Mouse (Mus musculus) urinary bladder, adult 2 months (tissue): ENCODE data around the gene Tmem203. TPM values are rescaled to one million over a fixed set of nuclear protein-coding genes. Genes with fewer than 3 reads are reported as not detected.
A peak's percentile ranks its signal among the peaks of the same experiment; 100 is the strongest.

Source experiments
- DNase-seq: peaks from one replicate; pipeline ENCODE4 v3.0.0; 2022; ENCODE audit warnings: low spot score
- polyA plus RNA-seq: library from polyadenylated mRNA; depleted of rRNA; stranded (reverse); fragments of >200 nt; gene quantifications from 2 replicates; pipeline ENCODE4 v1.2.3, GENCODE M21; 2012

Gene Tmem203
- polyA plus RNA-seq, 1 experiment = 34.2 TPM

DNA sequence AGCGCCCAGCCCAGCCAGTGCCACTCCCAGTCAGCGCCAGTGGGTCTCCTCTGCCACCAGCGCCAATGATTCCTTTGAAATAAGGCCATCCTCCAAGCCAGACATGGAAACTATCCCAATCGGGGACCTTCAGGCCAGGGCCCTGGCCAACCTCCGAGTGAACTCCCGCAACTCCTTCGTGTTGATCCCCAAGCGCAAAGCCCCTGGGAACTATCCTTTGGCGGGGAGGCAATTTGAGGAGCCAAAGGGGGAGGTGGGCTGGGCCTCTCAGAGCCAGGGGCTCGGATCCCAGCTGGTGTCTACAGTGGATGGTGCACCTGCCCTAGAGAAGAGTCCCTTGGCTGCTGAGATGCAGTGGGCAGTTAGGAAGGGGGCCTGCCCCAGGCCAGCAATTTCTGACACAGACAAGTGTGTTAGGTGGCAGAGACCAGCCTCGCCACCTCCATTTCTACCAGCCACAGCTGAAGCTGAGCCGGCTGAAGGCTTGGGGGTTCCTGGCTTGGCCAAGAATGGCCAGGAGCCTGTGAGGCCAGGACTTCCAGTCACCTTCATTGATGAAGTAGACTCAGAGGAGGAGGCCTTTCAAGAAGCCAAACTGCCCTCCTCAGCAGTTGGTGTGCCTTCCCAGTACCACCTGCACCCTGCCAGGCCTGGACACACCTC lies 8.5 kb downstream of the Tmem203 start:
- no peak for DNase-seq

DNA sequence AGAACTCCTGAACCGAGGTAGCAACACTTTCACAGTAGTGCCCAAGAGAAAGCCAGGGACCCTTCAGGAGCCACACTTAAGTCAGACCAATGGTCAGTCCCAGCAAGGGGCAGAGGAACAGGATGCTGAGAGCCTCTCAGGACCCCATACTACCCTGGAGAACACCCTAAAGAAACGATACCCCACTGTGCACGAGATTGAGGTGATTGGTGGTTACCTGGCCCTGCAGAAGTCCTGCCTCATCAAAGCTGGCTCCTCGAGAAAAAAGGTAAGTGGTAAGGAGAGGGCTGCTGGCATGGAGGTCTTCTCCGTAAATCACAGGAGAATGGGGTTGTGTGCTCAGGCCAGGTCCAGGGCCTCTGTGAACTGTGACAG lies 9.0 kb downstream of the Tmem203 start:
- no peak for DNase-seq

DNA sequence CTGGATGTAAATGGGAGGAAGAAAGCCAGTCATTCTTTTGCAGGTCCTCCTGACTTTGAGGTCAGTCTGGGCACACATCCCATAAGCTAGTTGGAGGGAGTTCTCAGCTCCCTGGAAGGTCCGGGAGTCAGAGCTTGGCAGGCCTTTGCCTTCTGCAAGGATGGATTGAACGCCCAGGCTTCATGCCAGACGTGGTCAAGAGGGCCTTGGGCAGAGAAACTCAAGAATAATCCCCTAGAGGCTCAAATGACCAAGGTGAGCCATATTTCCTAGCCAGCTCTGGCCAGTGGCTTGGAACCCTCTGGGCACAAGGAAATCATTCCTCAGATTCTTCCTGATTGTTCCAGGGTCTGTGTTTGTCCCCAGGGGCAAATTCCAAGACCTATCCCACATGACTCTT lies 9.6 kb downstream of the Tmem203 start:
- no peak for DNase-seq

DNA sequence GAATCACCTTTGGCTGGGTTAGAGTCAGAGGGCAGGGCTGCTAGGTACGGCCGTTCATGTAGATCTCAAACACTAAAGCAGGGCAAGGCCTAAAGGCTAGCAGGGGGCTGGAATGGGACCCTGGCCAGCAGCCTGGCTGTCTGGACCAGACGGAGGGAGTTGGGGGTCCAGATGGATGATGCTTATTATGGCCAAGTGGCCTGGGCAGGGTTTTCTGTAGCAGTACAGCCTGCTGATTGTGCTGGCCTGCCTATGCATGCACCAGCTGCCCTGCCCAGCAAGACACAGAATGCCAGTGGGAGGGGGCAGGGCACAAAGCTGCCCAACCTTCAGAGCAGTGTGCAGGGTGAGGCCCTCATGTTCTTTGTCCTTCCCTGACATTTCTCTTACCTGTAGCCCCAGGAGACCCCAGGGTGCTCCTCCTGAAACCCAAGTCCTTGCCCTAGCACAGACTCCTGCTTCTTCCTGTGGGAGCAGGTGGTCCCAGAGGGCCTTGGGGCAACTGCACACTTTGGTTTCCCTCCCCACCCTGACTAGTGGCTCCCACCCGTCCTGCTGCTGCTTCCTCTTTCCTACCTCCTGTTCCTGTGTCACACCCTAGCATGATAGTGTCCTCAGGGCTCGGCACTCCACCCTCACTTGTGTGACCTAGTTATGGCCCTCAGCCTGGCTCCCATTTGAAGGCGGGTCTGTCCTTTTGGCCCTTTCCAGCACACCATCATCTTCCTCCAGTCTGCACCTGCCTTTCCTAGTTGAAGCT lies 10.8 kb downstream of the Tmem203 start:
- peak; percentile 48 for DNase-seq

DNA sequence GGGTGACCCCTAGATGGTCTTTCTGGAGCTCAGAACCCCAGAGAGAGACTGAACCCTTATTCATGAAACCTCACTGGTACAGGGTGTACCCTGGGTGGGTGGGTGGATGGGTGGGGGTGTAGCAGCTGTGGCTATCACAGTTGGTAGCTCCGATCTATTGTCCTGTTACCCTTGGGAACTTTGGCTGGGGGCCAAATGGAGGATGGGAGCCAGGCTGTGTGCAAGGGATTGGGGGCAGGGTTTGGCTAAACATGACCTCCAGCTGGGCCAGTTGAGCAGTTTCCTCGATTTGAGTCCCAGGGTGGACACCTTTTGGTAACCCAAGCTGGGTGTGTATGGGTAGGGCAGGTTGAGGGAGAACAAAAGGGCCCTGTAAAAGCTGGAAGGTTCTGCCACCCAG lies 11.5 kb downstream of the Tmem203 start:
- DNase-seq = peak; percentile 36

DNA sequence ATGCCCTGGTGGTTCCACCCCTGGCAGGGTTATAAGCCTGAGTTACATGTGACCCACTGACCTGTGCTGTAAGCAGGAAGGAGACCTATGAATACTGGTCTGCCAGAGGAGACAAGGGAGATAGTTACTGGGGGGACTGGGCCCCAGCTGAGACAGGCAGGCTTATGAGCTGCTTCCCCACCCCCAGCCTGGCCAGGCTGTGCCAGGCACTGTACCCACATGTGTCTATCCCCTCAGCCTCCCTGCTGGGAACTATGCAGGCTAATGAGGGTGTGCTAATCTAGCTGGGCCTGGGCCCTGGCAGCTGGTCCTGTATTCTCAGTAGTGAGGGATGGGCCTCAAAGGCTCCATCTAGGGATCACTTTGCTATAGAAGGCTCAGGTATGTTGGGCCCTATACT lies 12.0 kb downstream of the Tmem203 start:
- DNase-seq = no peak

DNA sequence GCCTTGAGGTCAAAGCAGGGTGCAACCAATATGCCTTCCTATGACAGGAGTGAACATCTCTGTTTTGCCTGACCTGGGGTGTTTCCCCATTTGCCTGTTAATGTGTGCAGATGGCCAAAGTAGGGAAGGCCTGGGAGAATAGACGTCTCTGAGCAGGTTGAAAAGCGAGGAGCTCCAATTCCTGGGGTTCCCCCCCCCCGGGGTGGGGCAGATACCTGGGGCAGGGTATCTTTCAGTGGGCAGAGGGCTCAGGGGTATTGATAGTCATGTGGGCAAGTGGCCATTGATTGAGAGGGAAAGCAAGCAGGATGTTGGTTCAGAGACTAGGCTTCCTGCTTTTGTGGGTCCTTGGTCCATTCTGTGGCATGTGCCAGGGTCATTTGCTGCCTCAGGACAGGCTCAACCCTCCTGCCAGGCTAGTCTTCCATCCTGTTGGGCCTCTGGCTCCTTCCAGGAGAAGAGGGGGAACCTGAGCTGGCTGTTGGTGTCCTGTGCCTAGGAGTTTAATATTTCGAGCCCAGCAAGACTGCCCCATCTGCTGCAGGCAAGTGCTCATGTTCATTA lies 12.6 kb downstream of the Tmem203 start:
- no peak for DNase-seq

DNA sequence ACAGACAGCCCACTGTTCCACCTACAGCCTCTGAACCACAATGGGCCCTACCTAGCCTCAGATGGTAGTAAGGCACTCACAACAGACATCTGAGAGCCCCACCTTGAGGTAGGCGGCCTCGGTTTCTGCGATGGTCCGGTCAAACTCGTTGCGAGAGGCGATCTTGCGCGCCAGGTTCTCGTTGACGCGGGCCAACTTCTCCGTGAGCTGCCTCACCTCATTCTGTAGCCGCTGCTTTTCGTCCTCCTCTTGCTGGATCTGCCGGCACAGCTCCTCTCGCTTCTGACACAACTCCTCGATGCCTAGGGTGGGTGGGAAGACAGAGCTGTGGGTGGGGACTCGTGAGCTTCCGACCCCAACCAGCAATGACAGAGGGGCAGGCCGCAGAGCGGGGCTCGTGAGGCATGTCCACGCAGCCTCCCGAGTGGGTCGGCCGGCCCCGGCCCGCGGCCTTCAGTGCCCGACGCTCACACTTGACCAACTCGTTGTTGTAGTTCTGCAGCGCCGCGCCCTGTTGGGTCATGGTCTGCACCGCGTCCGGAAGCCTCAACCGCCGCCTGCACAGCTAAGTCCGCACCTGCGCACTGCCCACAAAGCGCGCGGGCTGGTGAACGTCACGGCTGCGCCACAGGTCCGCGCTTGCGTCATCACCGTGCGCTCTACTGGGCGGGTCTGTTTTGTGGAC lies 16.7 kb downstream of the Tmem203 start, which contains the start of the genes Ssna1 and Anapc2:
Ssna1 (minus strand) TSS at position 612 of the 685 bp plus-strand sequence.
Anapc2 (plus strand) TSS at position 652 of the 685 bp plus-strand sequence.
- DNase-seq = peak; percentile 97

DNA sequence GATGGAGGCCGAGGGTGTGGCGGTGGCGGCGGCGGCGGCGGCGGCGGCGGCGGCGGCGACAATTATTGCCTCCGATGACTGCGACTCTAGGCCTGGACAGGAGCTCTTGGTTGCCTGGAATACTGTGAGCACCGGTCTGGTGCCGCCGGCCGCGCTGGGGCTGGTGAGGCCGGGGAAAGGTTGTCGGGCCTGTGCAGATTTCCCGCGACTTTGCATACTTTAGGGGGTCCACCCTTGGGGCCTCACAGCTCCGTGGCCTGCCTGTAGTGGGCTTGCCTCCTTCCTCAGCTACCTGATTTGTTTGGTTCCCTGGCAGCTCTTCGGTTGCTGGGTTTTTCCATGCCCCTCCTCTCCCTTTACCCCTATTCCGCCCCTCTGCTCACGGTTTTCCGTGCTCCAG lies 17.3 kb downstream of the Tmem203 start:
- no peak for DNase-seq

DNA sequence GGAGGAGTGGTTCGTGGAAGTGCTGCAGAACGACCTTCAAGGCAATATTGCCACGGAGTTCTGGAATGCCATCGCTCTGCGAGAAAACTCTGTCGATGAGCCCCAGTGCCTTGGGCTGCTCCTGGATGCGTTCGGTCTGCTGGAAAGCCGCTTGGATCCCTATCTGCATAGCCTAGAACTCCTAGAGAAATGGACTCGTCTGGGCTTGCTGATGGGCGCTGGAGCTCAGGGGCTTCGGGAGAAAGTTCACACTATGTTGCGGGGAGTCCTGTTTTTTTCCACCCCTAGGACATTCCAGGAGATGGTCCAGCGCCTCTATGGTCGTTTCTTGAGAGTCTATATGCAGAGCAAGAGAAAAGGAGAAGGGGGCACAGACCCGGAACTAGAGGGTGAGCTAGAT lies 17.8 kb downstream of the Tmem203 start:
- DNase-seq = no peak

DNA sequence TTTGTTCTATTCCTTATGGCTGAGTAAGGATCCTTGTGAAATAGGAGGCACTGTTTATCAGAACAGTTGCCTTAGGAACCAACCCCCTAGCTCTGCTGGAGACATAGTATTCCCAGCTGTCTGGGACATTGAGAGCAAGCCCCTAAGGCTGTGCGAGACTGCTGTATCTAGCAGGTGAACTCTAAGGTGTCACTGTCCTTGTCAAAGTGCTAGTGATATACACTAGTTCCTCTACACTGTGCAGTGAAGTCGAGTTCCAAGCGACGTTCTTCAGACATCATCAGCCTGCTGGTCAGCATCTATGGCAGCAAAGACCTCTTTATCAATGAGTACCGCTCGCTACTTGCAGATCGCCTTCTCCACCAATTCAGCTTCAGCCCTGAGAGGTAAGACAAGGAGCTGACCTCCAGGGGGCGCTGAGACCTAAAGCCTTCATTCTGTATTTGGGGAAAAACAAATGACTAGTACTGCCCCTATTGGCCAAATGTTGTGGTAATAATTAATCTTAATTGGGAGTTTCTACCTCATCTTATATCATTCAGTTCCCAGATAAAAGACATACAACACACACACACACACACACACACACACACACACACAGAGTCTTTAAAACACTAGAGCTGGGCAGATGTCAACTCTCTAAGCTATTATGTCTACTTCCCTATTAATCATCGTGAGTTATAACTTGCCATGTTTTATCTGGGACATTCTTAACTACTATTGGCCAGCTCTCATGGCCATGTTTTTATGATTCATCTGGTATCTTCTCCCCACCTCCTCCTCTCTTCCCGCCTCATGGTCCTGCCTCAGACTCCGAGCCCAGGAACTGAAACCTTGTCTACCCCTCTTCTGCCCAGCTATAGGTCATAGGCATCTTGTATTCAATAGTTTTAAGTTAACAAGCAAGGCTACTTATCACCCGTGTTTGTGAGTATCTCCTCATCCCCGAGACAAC lies 24.0 kb downstream of the Tmem203 start:
- peak; percentile 62 for DNase-seq

DNA sequence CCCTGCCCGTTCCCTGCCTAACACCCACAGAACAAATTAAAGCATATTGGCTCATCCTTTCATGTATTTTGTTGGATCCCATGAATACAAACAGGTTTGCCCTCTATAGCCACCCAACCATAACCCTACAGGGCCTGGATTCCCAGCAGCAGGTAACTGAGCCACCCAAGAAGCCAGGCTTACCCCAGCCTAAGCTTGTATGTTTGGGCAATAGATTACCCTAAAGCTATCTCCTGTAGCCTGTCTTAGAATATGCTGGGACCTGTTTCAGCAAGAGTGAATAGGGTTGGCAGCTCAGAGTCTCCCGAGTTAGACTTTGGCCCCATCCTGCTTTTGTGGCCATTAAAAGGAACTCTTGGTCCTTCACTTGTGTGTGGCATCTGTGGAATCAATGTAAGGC lies 30.3 kb downstream of the Tmem203 start:
- DNase-seq = no peak

DNA sequence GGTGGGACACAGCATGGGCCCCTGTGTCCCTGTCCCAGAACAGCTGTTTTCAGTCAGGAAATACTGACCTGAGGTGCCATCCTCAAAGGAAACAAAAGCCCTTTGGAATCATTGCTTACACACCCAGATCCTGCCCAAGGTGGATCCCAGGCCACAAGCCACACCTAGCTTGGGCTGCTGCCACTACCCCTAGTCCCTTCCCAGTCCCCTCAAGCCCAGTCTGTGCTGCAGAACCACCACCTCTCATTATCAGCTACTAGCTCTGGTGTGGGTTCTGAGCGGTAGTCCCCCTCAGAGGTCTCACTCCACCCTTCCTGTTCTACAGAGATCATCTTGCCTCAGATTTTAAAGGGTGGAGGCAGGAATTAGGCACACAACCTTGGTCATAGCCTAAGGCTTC lies 31.1 kb downstream of the Tmem203 start:
- no peak for DNase-seq

DNA sequence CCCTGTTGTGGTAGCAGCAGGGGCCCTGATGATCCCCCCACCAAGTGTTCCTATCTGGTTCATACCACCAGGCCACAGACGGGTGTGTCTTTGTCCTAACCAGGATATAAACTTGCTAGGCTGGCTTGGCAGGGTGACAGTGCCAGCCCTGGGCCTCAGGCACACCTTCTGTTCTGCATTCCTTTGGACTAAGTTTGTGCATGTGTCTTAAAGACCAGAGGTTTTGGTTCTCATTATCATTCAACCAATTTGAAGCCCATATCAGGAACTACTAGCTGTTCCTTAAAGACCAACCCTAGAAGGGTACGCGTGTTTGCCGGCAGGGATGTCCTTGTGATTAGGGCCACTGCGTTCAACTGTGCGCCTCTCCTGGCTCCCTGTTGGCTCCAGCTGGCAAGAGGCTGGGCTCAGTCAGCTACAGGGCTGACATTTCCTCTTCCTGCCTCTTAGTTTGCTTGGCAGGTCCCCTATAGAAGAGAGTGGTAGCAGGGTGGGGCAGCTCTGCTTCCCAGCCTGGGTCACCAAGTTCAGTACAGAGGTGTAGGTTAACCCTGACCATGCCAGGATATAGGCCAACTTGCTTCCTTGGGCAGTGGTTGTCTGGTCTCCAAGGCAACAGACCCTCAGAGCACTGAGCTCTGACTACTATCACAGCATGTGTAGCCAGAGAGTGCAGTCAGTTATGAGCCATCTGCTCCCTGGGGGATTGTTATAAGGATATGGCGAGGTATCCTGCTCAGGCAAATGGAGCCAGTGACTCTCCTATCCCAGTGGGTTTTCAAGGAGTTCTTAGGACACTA lies 31.8 kb downstream of the Tmem203 start:
- DNase-seq = no peak

DNA sequence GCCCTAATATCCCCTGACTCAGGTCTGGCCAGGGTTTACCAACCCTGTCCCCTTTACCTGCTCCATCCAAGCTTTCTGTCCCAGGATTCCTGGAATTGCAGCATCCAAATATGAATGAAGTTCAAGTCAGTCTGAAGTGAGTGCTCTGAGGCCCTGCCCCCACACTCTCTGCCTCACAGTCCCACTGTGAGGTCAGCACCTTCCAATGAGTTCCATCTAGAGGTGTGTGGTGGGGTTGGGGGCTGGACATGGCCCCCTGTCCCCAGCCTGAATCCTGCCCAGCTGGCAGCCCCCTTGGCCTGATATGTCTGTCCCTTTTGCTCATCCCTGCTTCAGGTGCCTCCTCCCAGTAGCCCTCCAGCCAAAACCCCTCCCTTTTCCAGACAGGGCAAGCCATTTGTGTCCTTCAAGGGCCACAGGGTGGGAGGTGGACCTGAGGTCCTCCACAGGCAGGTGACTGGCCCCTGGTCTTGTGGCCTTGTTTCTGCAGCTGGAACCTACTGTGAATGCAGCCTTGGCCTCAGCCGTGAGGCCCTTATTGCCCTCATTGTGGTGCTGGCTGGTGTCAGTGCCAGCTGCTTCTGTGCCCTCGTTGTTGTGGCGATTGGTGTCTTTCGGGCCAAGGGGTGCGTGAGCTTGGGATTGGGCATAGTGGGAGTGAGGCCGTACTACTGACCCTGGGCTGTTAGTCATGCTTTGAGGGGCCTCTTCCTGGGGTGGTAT lies 32.8 kb downstream of the Tmem203 start, which contains the start of gene Tmem210:
Tmem210 (plus strand) TSS at position 219 of the 723 bp plus-strand sequence.
- DNase-seq = no peak

DNA sequence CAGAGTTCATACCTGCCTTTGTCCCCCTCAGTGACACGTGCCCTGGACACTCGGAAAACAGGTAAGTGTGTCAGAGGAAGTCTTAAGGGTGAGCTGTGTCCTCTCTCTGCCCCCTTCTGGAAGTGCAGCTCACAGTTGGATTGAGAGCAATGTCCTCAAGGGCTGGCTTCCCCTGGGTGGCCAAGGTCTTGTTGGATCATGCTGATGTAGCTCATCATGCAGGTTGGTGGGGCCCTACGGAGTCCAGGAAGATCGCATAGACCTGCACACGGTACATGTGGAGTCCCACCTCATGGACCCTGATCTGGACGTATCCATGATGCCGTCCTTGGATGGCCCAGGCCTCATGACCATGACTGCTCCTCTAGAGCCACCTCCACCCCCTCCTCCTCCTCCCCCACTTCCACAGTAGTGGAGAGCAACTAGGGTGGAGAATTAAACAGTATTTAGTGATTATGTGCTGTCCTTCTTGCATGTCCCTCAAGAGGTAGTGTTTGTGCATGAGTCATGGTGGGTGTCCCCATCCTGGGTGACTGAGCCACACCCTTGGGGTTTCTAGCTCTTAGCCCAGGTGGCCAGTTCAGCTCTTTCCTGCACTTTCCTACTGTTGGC lies 33.6 kb downstream of the Tmem203 start:
- DNase-seq = no peak

DNA sequence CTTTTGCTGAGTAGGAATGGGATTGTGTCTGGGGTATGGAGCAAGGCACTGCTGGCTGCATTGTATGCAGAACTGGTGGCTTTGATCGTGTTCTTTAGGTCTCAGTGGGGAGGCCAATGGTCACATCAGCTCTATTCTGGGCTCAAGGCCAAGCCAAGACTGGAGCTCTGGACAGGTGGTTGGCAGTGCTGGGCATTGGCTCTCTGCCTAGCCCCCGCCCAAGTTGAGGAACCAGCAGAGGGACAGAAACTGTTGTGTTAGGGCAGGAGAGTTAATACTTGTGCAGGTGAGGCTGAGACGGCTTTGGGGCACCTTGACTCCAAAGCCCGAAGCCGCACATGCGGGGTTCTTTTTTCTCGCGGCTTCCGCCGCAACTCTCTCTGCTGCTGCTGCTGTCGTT lies 34.4 kb downstream of the Tmem203 start, which contains the start of gene Lrrc26:
Lrrc26 (plus strand) TSS at position 265 of the 400 bp plus-strand sequence.
- no peak for DNase-seq

DNA sequence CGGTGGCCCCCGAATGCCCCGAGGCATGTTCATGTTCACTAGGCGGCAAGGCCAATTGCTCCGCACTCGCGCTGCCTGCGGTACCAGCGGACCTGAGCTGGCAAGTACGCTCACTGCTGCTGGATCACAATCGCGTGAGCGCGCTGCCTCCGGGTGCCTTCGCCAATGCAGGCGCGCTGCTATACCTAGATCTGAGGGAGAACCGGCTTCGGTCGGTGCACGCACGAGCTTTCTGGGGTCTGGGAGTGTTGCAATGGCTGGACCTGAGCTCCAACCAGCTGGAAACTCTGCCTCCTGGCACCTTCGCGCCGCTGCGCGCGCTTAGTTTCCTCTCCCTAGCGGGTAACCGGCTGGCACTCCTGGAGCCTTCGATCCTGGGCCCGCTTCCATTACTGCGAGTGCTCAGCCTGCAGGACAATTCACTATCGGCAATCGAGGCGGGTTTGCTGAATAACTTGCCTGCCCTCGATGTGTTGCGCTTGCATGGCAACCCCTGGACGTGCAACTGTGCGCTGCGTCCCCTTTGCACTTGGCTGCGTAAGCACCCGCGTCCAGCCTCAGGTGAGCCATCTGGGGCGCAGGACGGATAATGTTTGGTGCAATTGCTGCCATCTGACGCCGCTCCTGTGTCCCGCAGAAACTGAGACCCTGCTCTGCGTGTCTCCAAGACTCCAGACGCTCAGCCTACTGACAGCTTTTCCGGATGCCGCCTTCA lies 35.0 kb downstream of the Tmem203 start:
- no peak for DNase-seq

DNA sequence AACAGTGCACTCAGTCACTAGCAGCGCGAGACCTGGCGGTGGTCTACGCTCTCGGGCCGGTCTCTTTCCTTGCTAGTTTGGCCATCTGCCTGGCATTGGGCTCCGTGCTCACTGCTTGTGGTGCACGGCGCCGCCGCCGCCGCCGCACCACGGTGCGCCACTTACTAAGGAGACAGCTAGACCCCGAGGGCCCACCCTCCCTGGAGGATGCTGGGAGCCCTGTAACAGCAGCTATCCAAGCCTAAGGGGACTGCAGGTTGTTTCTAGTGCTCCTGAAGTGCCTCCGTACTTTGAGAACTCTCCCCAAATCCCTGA lies 35.5 kb downstream of the Tmem203 start:
- no peak for DNase-seq
